Mouse (Mus musculus) spleen, adult 2 months (tissue): ENCODE results near the gene AI854703. TPM values are rescaled to one million over a fixed set of nuclear protein-coding genes. Genes with fewer than 3 reads are reported as not detected.
A peak's percentile ranks its signal among the peaks of the same experiment; 100 is the strongest.

Source experiments
- DNase-seq, 2 experiments: peaks; one replicate each; pipeline versions ENCODE4 v3.0.0 to v3.0.0-alpha.2; 2012 to 2021; ENCODE audit warnings: low spot score in 2 of 2, low read depth in 1 of 2
- H3K27ac ChIP-seq: fragments of 200-500 bp; 2 replicates; pipeline ENCODE4 v1.5.1; 2012; ENCODE audit warnings: low read length, inconsistent platforms; ENCODE audit not compliant: insufficient read depth
- H3K27me3 ChIP-seq: fragments of 200-500 bp; 2 replicates; pipeline ENCODE4 v1.6.1; 2012; ENCODE audit warnings: mild to moderate bottlenecking, moderate library complexity, low read length, inconsistent platforms; ENCODE audit not compliant: control insufficient read depth, insufficient read depth
- H3K36me3 ChIP-seq: fragments of 200-500 bp; 2 replicates; pipeline ENCODE4 v1.6.1; 2012; ENCODE audit warnings: mild to moderate bottlenecking, low read length, inconsistent platforms; ENCODE audit not compliant: control insufficient read depth, insufficient read depth
- H3K4me1 ChIP-seq: fragments of 200-500 bp; 2 replicates; pipeline ENCODE4 v1.6.1; 2011; ENCODE audit warnings: inconsistent platforms; ENCODE audit not compliant: control insufficient read depth, insufficient read depth, insufficient read length
- H3K4me3 ChIP-seq: fragments of 200-500 bp; 2 replicates; pipeline ENCODE4 v1.5.1; 2011; ENCODE audit warnings: mild to moderate bottlenecking, inconsistent platforms; ENCODE audit not compliant: insufficient read depth, insufficient read length; ENCODE audit errors: extremely low read depth
- CTCF ChIP-seq: fragments of 200-500 bp; IDR thresholded peaks from 2 replicates; pipeline ENCODE4 v1.5.1; 2011; ENCODE audit warnings: mild to moderate bottlenecking, inconsistent platforms; ENCODE audit not compliant: insufficient read depth, insufficient read length, insufficient replicate concordance; ENCODE audit errors: extremely low read depth
- POLR2A ChIP-seq: fragments of 200-500 bp; IDR thresholded peaks from 2 replicates; pipeline ENCODE4 v1.6.1; 2011; ENCODE audit warnings: low read depth, low read length, inconsistent platforms
- WGBS: fragments of 180-500 bp; shearing (Covaris S2); methylation state at CpG from one replicate; pipeline ENCODE4 v1.1.7; 2018; 5-methylcytosine and 5-hydroxymethylcytosine counted together
- polyA plus RNA-seq: library from polyadenylated mRNA; depleted of rRNA; stranded (reverse); fragments of >200 nt; gene quantifications from 2 replicates; pipeline ENCODE4 v1.2.3, GENCODE M21; 2012; rRNA removed

The AI854703 gene
- 0.70 and 0.77 TPM in 2 replicates for polyA plus RNA-seq

GRCm38 (mm10) chr6:48626464-48626863 is at the start of gene AI854703:
Gene AI854703, plus strand, starts transcription at chr6:48626764.
- TF ChIP-seq POLR2A = no peak
- no peak for TF ChIP-seq CTCF

DNA sequence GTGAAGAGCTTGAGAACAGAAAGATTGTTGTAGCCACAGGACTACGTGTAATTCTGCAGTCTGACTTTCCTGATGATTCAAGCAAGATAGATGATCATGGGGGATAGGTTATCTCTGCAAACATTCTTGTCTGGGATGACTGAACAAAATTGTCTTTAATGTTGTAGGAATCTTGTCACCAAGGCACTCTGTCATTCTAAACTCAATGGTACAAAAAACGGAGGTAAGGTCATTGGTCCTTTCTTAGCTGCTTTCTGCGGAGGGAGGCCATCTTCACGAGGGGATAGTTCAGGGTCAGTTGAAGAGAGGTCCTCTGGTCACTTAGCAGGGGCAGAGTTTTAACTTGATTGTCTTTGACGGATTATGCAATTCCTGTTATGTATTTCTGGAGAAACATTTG is 47.8 kb upstream of the AI854703 start:
- 56% methylated on average over 5 of the region's 5 CpGs for WGBS
- no peak for DNase-seq

More at GRCm38 (mm10) chr6:48626464-48626863, at the start of gene AI854703:
- no peaks in the 10 kb centered on the region for H3K36me3 ChIP-seq
- H3K27ac ChIP-seq = no peak within 1 kb of the TSS
- H3K4me1 ChIP-seq = peaks cover 12% of the 10 kb centered on the region
- WGBS = 86% methylated on average over 8 of the region's 8 CpGs
- DNase-seq = no peak
- H3K4me3 ChIP-seq = peak within 1 kb of the TSS; percentile 51
- H3K27me3 ChIP-seq = peaks cover 6% of the 10 kb centered on the region

DNA sequence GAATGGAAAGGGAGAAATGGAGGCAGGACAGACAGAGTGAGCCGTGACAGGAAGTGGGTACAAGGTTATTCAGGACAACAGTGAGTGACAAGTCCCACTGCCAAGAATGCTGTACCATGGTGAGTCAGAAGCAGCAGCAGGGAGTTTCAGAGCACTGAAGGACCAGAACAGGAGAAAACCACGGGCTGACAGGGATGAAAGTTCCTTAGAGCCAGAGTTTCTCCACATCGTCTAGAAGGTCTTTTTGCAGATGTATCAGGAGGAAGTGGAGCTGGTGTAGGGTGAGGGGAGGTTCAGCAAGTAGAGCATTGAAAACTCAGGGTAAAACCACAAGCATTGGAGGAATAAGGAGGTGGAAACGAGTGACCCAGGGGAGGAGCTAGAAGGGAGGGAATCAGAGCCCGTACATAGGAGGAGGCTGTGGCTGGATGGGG is 47.3 kb upstream of the AI854703 start:
- under 1% methylated on average over 5 of the region's 5 CpGs for WGBS
- Histone ChIP-seq H3K27me3 (no peaks in the 10 kb centered on the region), H3K36me3 (no peaks in the 10 kb centered on the region), H3K4me1 (no peaks in the 10 kb centered on the region), H3K27ac (0 out of 2 replicates have a peak overlapping the region, but pooled peaks have one; percentile 36), H3K4me3 (no peak overlapping the region)
- no peak for DNase-seq
- TF ChIP-seq CTCF = no peak
- no peak for TF ChIP-seq POLR2A

More for the DNA sequence above, 47.8 kb upstream of the AI854703 start:
- TF ChIP-seq POLR2A (no peak), CTCF (no peak)
- Histone ChIP-seq H3K36me3 (no peaks in the 10 kb centered on the region), H3K27ac (no peak overlapping the region), H3K4me3 (no peak overlapping the region), H3K27me3 (no peaks in the 10 kb centered on the region), H3K4me1 (no peaks in the 10 kb centered on the region)

GRCm38 (mm10) chr6:48581257-48581656 is 45.3 kb upstream of the AI854703 start:
- H3K4me1 ChIP-seq = no peaks in the 10 kb centered on the region

GRCm38 (mm10) chr6:48582037-48582436 is 44.5 kb upstream of the AI854703 start:
- DNase-seq = peak in 1 of 2 experiments; percentile 28
- Histone ChIP-seq H3K27me3 (no peaks in the 10 kb centered on the region), H3K4me3 (no peak overlapping the region), H3K4me1 (no peaks in the 10 kb centered on the region), H3K27ac (no peak overlapping the region), H3K36me3 (no peaks in the 10 kb centered on the region)
- TF ChIP-seq POLR2A = no peak
- TF ChIP-seq CTCF = no peak
- WGBS = 77% methylated on average over 3 of the region's 3 CpGs

More at GRCm38 (mm10) chr6:48581257-48581656, 45.3 kb upstream of the AI854703 start:
- Histone ChIP-seq H3K4me3 (no peak overlapping the region), H3K36me3 (no peaks in the 10 kb centered on the region), H3K27me3 (no peaks in the 10 kb centered on the region), H3K27ac (no peak overlapping the region)
- 86% methylated on average over 3 of the region's 3 CpGs for WGBS
- no peak for DNase-seq
- TF ChIP-seq CTCF (no peak), POLR2A (no peak)

GRCm38 (mm10) chr6:48589194-48589750 is 37.3 kb upstream of the AI854703 start, which contains the start of gene Gm45021:
Gene Gm45021, plus strand, starts transcription at chr6:48589610.
- no peaks in the 10 kb centered on the region for H3K36me3 ChIP-seq
- no peak for DNase-seq
- TF ChIP-seq POLR2A = no peak
- TF ChIP-seq CTCF = no peak
- peaks cover 7% of the 10 kb centered on the region for H3K4me1 ChIP-seq
- WGBS = 15% methylated on average over 6 of the region's 6 CpGs
- H3K27ac ChIP-seq = no peak within 1 kb of the TSS
- H3K4me3 ChIP-seq = no peak within 1 kb of the TSS
- peaks cover 1% of the 10 kb centered on the region; the same call in 1 of the 2 replicates for H3K27me3 ChIP-seq

- H3K4me1 ChIP-seq = peaks cover 9% of the 10 kb centered on the region
- no peak for TF ChIP-seq POLR2A
- no peak for TF ChIP-seq CTCF
- no peak overlapping the region for H3K27ac ChIP-seq
- no peak for DNase-seq
- H3K27me3 ChIP-seq = peaks cover 1% of the 10 kb centered on the region; the same call in 1 of the 2 replicates
- H3K4me3 ChIP-seq = no peak overlapping the region
- H3K36me3 ChIP-seq = no peaks in the 10 kb centered on the region; the same call in 1 of the 2 replicates
- 54% methylated on average over 3 of the region's 3 CpGs for WGBS
Observed at GRCm38 (mm10) chr6:48591221-48591845, 35.2 kb upstream of the AI854703 start.
